Mouse (Mus musculus) cerebellum, postnatal 10 days (tissue): ENCODE measurements at regions not wholly inside any gene's neighbourhood (a gene's known extent, or its start where the extent isn't known, plus 50 kb on each side); places are given as distances from the start of the nearest gene placed in this dataset.

ENCODE experiments used
- DNase-seq, 2 experiments: peaks; one replicate each; pipeline ENCODE4 v3.0.0; 2021; ENCODE audit warnings: mixed read lengths in 2 of 2

DNA sequence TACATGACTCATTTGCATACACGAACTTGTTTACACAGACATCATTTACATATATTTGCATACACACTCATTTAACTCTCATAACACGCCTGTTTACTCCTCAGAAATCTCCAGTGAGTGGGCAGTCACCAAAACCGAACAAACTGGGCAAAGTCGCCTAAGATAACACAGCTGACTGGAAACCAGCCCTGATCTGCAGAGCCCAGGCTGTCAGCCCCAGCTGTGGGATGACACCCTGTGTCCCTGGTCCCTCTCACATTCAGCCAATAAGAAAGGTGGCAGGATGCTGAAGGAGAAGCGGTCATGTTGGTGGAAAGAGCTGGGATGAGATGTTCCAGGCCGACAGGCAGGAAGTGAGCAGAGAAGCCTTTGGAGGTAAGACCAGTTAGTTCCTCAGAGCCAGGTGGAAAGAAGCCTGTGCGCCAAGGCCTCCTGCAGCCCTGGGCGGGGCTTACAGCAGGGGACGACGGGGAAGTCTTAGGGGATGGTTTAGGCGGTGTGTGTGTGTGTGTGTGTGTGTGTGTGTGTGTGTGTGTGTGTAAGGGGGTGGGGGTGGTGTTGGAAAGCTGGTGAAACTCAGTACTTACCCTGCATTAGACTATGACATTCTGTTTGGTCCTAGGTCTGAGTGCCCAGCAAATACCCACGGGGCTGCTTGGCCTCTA lies 69.8 kb upstream of the Slc45a1 start:
- no peak for DNase-seq

DNA sequence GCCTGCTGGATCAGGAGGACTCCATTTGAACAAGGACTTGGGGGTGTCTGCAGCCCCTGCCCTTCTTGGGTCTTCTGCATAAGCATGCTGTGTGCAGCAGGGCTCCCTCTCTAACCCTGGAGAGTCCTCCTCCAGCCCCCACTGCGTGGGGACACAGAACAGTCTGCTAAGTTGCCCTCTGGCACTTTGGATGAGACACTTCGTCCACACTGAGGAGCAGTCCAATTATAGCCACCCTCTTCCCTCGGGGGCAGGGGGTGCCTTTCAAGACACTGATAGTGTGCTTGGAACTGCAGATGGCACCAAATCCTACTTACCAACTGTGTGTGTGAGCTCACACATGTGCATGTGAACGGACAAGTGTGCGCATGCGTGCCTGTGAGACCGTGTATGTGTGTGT lies 65.9 kb upstream of the Slc45a1 start:
- DNase-seq, result no peak

DNA sequence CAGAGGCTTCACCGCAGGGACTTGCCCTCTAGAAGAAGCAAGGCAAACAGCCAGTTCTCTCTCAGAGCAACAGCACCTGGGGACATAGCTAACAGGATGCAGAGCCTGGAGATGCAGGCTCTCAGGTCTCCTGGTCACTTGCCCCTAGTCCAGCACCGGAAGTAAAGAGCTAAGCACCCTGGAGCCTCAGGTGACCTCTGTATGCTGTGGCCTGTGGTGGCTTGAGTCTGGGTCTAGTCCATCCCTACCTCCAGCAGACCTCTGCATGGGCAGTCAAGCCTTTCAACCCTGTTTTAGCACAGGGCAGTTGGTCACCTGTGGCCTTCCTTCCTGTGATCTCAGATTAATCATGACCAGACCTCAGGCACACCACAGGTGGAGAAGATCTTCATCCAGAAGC lies 63.1 kb upstream of the Slc45a1 start:
- no peak for DNase-seq

DNA sequence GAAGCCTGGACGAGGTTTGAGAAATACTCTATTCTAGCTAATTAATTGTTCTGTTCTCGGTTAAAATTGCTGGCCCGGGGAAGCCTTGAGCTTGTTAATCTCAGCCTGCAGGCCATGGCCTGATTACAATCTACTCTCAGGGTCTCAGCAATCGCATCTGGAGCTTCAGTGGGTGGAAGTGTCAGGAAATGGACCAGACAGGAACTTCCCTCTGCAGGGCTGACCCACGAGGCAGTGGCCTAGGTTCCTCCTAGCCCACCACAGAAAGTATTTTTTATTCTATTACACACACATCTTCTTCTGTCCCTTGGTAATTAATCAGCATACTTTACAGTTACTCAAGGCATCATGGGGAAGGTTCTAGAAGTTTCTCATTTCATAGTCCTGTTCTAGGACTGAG lies 61.3 kb upstream of the Slc45a1 start:
- no peak for DNase-seq

DNA sequence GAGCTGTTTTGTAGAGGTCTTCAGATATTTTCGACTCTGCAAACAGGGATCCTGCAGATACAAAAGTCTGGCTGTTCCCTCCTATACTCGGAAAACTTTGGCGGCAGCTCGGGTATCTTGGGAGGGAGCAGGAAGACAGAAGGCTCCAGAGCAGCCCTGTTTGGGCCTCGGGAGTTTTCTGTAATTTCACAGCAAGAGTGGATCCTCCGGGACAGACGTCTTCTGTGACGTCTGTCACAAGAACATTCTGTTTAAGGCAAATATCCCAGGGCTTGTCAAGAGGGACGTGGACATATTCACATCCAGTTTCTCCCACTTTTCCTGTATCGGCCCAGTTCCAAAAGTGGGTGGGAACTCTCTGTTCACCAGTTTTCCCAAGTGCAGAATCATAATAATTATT lies 60.9 kb upstream of the Slc45a1 start:
- DNase-seq, result no peak

DNA sequence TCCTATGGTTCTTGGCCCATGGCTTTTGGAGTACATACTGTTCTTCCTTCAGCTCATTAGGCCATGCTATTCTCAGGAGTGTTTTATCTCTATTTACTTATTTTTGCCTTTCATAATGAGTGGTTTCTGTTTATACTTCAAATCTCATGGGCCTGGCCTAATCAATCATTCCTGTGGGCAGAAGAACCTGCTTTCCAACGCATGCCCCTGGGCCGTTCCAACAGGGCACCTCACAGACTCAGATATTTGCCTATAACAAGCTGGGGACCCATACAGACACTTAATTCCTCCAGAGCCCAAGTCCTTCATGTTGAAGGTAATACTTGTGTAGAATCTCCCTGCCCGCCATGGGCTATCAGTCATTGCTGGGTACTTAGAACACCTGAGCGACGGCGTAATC lies 59.7 kb upstream of the Slc45a1 start:
- no peak for DNase-seq

DNA sequence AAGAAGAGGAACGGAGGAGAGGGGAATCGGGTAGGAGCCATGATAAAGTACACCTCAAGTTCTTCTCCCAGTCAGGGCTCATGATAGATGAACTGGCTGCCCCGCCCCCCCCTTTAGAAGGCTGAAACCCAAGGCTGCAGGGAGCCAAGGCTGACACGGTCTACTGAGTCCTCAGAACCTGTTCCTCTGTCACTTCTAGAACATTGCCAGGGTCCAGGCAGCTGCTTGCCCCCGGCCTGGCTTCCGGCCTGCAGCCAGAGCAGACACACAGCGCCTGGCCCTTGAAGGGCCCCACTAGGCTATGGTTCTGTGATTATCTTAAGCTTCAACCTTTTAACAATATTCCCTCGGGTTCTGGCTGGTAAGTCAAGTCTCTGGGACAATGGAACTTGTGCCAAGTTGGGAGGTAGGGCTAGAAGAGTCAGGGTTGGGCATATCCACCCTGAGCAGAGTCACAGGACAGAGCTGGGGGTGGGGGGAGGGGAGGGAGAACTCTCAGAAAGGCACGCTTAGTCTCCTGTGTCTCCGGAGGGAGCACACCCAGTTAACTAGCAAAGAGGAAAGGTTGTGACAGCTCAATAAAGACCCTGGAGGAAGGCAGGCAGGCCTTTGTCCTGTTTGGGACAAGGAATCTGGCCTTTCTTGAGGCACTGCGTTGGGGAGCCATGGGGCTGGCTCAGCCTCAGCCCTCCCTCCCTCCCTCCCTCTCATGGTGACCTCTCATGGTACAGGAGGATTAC lies 57.6 kb upstream of the Slc45a1 start:
- peak in 1 of 2 experiments; percentile 52 for DNase-seq

DNA sequence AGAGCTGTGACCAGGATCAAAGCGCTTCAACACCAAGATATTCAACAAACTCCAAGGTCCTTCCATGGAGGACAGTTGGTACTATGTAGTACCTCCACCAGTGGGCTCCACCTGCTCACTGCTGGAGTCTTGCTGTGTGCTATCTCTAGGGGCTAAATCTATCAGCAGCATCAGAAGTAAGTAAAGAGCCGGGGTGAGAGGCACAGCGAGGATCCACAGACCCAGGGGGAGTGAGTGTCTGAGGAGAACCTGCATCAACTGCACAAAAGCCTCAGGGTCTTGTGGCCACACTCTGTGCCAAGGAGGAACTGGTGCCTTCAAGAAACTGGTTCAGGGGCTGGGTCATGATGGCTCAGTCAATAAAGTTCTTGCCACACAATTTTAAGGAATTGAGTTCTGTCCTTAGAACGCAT lies 56.6 kb upstream of the Slc45a1 start:
- no peak for DNase-seq

DNA sequence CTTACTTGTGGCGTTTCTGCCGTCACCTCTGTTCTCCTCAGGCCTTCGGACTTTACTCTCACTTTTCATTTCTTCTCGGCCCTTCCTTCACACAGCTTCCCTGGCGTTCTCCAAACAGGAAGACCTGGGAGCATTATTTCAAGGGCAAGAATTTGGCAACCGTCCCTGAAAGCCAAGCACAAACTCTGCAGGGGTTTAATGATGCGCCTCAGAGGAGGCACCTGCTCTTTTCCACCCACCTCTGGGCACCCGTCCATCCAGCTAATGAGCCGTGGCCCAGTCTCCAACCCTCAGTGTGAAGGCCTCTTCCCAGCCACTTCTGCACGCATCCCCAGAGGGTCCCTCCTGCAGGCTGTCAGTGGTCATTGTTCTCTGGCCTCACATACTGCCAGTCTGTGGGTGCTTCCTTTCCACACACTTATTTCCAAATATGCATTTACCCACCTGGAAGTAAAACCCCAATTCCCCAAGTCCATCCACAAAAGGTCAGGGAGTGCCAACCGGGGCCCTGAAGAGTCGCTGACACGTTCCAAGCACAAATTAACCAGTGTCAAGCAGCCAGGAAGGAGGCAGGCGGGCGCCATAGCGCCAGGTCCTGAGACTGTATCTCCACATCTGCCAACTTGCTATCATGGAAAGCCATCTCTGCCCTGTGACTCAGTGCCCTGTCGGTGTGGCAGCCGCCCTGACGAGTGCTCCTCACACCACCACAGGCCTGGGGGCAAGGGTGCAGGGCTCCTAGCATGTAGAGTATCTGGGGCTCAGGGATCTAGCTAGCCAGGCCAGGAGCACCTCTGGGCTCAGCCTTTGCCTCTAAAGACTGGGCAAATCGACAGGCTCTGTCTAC lies 56.0 kb upstream of the Slc45a1 start:
- peak; percentile 84 to 92 for DNase-seq

DNA sequence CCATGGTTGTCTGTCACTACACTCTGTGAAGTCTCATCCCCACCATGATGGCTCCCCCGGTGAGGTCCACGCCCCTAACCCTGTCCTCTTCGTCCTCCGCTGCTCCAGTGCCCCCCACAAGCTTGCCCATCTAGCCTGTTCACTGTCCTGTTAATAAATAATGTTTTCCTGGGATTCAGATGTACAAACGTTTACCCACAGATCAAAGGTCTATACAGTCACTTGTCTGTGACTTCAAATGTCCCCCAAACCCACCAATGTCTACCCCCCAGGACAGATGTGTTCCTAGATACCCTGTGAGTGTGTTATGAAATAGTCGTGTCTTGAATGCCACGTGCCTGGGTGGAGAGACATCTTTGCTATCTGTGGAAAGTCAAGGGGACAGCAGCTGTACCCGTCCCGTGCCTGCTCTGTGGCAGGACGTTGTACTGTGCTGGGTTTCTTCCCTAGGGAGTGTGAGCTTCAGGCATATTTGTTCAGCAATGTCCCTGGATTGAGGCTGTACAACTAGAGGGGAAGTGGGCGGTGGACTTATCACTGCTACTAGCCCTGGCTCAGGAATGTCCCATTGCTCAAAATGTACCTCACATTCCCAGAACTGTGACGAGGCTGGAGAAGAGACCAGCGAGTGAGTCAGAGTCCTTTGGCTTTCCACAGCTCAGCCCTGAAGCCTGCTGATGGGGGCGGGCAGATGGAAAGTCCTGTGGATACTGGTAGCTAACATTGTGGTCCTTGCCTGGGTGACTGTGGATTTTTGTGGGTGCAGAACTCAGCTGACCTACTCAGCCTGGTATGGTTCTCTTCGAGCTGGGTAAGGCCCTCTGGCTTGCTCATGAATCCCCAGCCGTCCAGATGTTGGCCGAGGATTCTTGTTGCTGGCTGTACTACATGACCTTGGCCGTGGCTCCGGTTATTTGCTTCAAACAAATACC lies 55.1 kb upstream of the Slc45a1 start:
- DNase-seq, result no peak

DNA sequence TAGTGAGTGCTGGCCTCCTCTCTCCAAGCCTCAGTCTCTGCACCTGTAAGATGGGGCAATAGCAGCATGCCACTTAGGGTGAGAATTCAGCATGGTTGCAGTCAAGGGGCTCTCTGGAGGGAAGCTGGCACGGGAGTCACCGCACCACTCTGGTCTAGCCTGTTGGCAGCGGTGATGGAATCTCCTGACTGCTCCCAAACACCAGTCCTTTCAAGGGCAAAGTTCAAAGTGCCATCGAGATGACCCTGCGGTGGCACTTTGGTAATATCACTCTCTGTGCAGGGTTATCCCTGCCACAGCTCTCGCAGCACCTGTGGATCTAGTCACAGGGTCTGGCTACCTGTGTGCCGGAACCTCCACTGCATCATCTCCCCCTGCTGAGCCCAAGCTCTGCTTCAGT lies 54.3 kb upstream of the Slc45a1 start:
- no peak for DNase-seq

DNA sequence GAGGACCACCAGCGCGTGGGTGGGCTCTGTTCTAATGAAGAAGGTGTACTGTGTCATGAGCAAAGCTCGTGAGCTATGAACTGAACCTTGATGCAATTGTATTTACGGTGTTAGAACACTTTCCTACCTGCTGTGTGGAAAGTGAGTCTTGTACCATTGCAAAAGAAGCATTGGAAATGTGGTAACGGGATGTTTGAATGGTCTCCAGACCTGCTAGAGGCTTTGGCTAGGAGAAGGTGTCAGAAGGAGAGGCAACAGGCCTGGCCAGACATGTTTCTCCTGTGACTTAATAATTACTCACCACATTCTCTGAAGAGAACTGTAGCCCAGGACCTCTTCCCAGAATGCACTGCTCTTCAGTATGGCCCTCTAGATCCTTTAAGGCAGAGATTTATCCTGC lies 51.3 kb upstream of the Slc45a1 start:
- DNase-seq, result no peak
